Mouse (Mus musculus): ENCODE measurements around the gene Alx1. TPM values are rescaled to one million over a fixed set of nuclear protein-coding genes. Genes with fewer than 3 reads are reported as not detected.

Gene Alx1
- under 1 TPM in 1 of 4 experiments, not detected in 3; 0.53 TPM for total RNA-seq (2022)

GRCm38 (mm10) chr10:103029730-103030490 lies at the start of gene Alx1:
Alx1 (minus strand) TSS chr10:103030215.
- no peak for DNase-seq (ENCODE audit: low spot score in 2 of 2)

- DNase-seq (ENCODE audit: low spot score in 2 of 2): no peak
Observed at GRCm38 (mm10) chr10:103049593-103049992, 19.6 kb upstream of the Alx1 start.

- DNase-seq (ENCODE audit: low spot score in 2 of 2): no peak
Observed at GRCm38 (mm10) chr10:103046623-103047022, 16.6 kb upstream of the Alx1 start.

GRCm38 (mm10) chr10:103045019-103045418 lies 15.0 kb upstream of the Alx1 start:
- no peak for DNase-seq (ENCODE audit: low spot score in 2 of 2)

- no peak for DNase-seq (ENCODE audit: low spot score in 2 of 2)
Observed at GRCm38 (mm10) chr10:103035002-103035640, 5.1 kb upstream of the Alx1 start.

- DNase-seq (ENCODE audit: low spot score in 2 of 2): no peak
Observed at GRCm38 (mm10) chr10:103030931-103031330, 916 bp upstream of the Alx1 start.

- no peak for DNase-seq (ENCODE audit: low spot score in 2 of 2)
Observed at GRCm38 (mm10) chr10:103029132-103029729, 784 bp downstream of the Alx1 start.

- no peak for DNase-seq (ENCODE audit: low spot score in 2 of 2)
Observed at GRCm38 (mm10) chr10:103028253-103029131, 1.5 kb downstream of the Alx1 start.

GRCm38 (mm10) chr10:103027931-103028252 lies 2.1 kb downstream of the Alx1 start:
- DNase-seq (ENCODE audit: low spot score in 2 of 2): no peak

GRCm38 (mm10) chr10:103027226-103027930 lies 2.6 kb downstream of the Alx1 start:
- no peak for DNase-seq (ENCODE audit: low spot score in 2 of 2)

GRCm38 (mm10) chr10:103026636-103027225 lies 3.3 kb downstream of the Alx1 start:
- DNase-seq (ENCODE audit: low spot score in 2 of 2): no peak

- DNase-seq (ENCODE audit: low spot score in 2 of 2): no peak
Observed at GRCm38 (mm10) chr10:103002556-103002955, 27.5 kb downstream of the Alx1 start.

GRCm38 (mm10) chr10:103000902-103001301 lies 29.1 kb downstream of the Alx1 start:
- no peak for DNase-seq (ENCODE audit: low spot score in 2 of 2)

- DNase-seq (ENCODE audit: low spot score in 2 of 2): no peak
Observed at GRCm38 (mm10) chr10:102999584-102999983, 30.4 kb downstream of the Alx1 start.

GRCm38 (mm10) chr10:102975106-102975505 lies 54.9 kb downstream of the Alx1 start:
- no peak for DNase-seq (ENCODE audit: low spot score in 2 of 2)

GRCm38 (mm10) chr10:102959602-102960001 lies 70.4 kb downstream of the Alx1 start:
- no peak for DNase-seq (ENCODE audit: low spot score in 2 of 2)

Data from left cerebral cortex, adult 8-10 months (tissue).